Mouse (Mus musculus) liver, embryonic 18 days (tissue): ENCODE results near the gene Ctdspl2. TPM values are rescaled to one million over a fixed set of nuclear protein-coding genes. Genes with fewer than 3 reads are reported as not detected.

ENCODE experiments used
- polyA plus RNA-seq: library from polyadenylated mRNA; depleted of rRNA; stranded (reverse); fragments of >200 nt; gene quantifications from 2 replicates; pipeline ENCODE4 v1.2.3, GENCODE M21; 2012; rRNA removed

The Ctdspl2 gene
- 5.8 and 6.3 TPM in 2 replicates for polyA plus RNA-seq

GRCm38 (mm10) chr2:121955765-121956223, at the start of gene Ctdspl2, which contains the start of gene Mageb3:
Ctdspl2 (plus strand) TSS chr2:121956001.
Mageb3 (minus strand) TSS chr2:121956092.

GRCm38 (mm10) chr2:122027862-122028755, 72.3 kb downstream of the Ctdspl2 start, which contains the start of gene Eif3j1:
Eif3j1 (plus strand) TSS chr2:122028546.

Other genes starting within 250 kb of the Ctdspl2 start
- 0.05 and 0.08 TPM in 2 replicates for gene Frmd5, start 148.9 kb upstream of the Ctdspl2 start, polyA plus RNA-seq
- 3.7 and 4.0 TPM in 2 replicates for gene Casc4, start 89.0 kb upstream of the Ctdspl2 start, polyA plus RNA-seq
- 0.02 and 0.06 TPM in 2 replicates for gene Mageb3, start 91 bp downstream of the Ctdspl2 start, polyA plus RNA-seq
- gene Eif3j1, start 72.5 kb downstream of the Ctdspl2 start, polyA plus RNA-seq = 10.2 and 10.8 TPM in 2 replicates
- 2.9 and 3.1 TPM in 2 replicates for gene Spg11, start 162.4 kb downstream of the Ctdspl2 start, polyA plus RNA-seq
- gene B2m, start 191.7 kb downstream of the Ctdspl2 start, polyA plus RNA-seq = 473 and 557 TPM in 2 replicates
- 0.05 and 0.07 TPM in 2 replicates for gene Trim69, start 204.7 kb downstream of the Ctdspl2 start, polyA plus RNA-seq
- 0.13 and 0.18 TPM in 2 replicates for gene Patl2, start 230.2 kb downstream of the Ctdspl2 start, polyA plus RNA-seq
- gene Terb2, start 230.3 kb downstream of the Ctdspl2 start, polyA plus RNA-seq = not detected in 2 replicates